Mouse (Mus musculus) heart, adult 9 months (tissue): Measurements from ENCODE around the gene Prox1.
A peak's percentile ranks its signal among the peaks of the same experiment; 100 is the strongest.

ENCODE experiments used
- DNase-seq, 2 experiments: peaks; one replicate each; pipeline ENCODE4 v3.0.0; 2022; ENCODE audit warnings: low spot score in 2 of 2

Gene Prox1

GRCm38 (mm10) chr1:190144416-190144815 lies 26.1 kb downstream of the Prox1 start:
- DNase-seq, result no peak

GRCm38 (mm10) chr1:190143593-190143992 lies 26.9 kb downstream of the Prox1 start:
- DNase-seq, result peak in 1 of 2 experiments; percentile 44

- DNase-seq, result no peak
Observed at GRCm38 (mm10) chr1:190142584-190142983, 27.9 kb downstream of the Prox1 start.

GRCm38 (mm10) chr1:190140519-190140918 lies 30.0 kb downstream of the Prox1 start:
- DNase-seq, result no peak

GRCm38 (mm10) chr1:190139711-190140405 lies 30.7 kb downstream of the Prox1 start:
- DNase-seq, result no peak

- no peak for DNase-seq
Observed at GRCm38 (mm10) chr1:190137943-190138342, 32.6 kb downstream of the Prox1 start.

- no peak for DNase-seq
Observed at GRCm38 (mm10) chr1:190132897-190133296, 37.6 kb downstream of the Prox1 start.

GRCm38 (mm10) chr1:190130888-190131287 lies 39.6 kb downstream of the Prox1 start:
- no peak for DNase-seq

- DNase-seq, result no peak
Observed at GRCm38 (mm10) chr1:190129553-190129952, 41.0 kb downstream of the Prox1 start.

GRCm38 (mm10) chr1:190128674-190129322 lies 41.7 kb downstream of the Prox1 start:
- peak; percentile 35 to 37 for DNase-seq

GRCm38 (mm10) chr1:190127878-190128277 lies 42.6 kb downstream of the Prox1 start:
- peak; percentile 51 to 58 for DNase-seq

GRCm38 (mm10) chr1:190127163-190127795 lies 43.2 kb downstream of the Prox1 start:
- DNase-seq, result no peak

GRCm38 (mm10) chr1:190124961-190125739 lies 45.4 kb downstream of the Prox1 start:
- peak in 1 of 2 experiments; percentile 15 for DNase-seq

GRCm38 (mm10) chr1:190123404-190123803 lies 47.1 kb downstream of the Prox1 start:
- no peak for DNase-seq

- DNase-seq, result no peak
Observed at GRCm38 (mm10) chr1:190115985-190116384, 54.5 kb downstream of the Prox1 start.

GRCm38 (mm10) chr1:190111741-190112140 lies 58.8 kb downstream of the Prox1 start:
- DNase-seq, result no peak

- no peak for DNase-seq
Observed at GRCm38 (mm10) chr1:190107587-190107986, 62.9 kb downstream of the Prox1 start.

- DNase-seq, result no peak
Observed at GRCm38 (mm10) chr1:190106674-190107420, 63.7 kb downstream of the Prox1 start.

GRCm38 (mm10) chr1:190106060-190106459 lies 64.5 kb downstream of the Prox1 start:
- DNase-seq, result no peak

GRCm38 (mm10) chr1:190093326-190093725 lies 77.2 kb downstream of the Prox1 start:
- DNase-seq, result no peak

- DNase-seq, result no peak
Observed at GRCm38 (mm10) chr1:190092076-190092475, 78.4 kb downstream of the Prox1 start.
